Mouse (Mus musculus) T-cell, adult 2 months (primary cell): ENCODE data around the gene Erich4.

ENCODE experiments used
- DNase-seq: peaks from one replicate; pipeline ENCODE4 v3.0.0; 2022; ENCODE audit warnings: low spot score

Erich4 gene

DNA sequence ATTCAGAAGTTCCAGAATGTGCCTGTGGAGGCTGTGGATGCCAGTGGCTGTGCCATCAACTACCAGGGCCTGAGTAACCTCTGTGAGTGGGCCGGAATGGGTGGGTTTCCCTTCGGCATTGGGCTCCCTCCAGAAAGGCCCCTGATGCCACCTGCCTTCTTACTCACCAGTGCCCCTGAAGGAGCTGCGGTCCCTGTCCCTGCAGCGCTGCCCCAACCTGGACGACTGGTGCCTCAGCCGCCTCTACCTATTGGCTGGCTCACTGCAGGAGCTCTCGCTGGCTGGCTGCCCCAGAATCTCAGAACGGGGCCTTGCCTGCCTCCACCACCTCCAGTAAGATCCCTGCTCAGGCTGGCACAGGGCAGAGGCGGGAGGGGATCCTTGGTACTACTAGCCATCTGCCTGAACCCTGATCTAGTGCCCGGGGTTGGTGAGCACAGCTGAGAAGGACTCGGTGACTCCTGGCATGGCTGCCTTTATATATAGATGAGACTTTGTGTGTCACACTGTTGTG is 8.2 kb upstream of the Erich4 start:
- no peak for DNase-seq

DNA sequence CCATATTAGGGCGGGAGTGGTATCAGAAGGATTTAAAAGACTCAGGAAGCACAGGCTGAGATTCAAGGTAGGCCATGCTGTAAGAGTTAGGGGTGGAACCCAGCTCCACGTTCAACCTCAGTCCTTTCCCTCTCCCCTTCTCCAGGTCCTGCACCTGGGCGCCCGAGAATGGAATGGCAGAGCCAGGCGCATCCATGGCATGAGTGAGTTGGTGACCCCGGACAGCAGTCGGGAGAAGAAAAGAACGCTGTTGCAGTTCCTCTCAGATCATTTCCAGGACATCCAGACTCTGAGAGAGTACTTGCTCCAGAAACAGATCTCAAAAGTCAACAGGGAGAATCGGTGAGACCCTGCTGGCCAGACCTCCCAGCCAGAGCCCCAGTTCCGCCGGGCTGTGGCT is 5.1 kb upstream of the Erich4 start:
- DNase-seq = no peak

DNA sequence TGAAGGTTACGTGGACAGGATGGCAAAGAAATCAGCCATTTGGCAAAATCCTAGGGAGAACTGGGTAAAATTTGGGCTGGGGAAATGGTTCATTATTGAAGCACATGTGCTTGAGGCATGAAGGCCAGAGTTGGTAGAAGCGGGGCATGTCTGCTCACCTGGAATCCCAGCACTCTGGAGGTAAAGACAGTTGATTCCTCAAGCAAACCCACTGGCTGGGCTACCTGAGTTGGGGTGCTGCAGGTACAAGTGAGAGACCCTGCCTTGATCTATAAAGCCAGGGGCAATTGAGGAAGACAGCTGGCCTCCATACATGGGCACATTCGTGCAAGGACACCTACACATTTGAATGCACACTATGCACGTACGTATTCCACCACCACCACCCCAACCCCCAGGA is 4.4 kb upstream of the Erich4 start:
- DNase-seq = no peak

DNA sequence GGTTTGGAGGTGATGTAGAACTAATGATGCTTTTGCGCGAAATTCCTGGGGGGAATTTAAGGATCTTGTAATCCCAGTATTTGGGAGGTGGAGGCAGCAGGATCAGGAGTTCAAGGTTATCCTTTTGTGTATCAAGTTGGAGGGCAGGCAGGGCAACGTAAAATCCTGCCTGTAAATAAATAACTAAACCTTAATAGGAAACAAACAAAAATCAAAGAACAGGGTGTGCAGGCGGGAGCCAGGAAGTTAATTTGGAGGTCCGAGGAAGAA is 4.0 kb upstream of the Erich4 start:
- no peak for DNase-seq

DNA sequence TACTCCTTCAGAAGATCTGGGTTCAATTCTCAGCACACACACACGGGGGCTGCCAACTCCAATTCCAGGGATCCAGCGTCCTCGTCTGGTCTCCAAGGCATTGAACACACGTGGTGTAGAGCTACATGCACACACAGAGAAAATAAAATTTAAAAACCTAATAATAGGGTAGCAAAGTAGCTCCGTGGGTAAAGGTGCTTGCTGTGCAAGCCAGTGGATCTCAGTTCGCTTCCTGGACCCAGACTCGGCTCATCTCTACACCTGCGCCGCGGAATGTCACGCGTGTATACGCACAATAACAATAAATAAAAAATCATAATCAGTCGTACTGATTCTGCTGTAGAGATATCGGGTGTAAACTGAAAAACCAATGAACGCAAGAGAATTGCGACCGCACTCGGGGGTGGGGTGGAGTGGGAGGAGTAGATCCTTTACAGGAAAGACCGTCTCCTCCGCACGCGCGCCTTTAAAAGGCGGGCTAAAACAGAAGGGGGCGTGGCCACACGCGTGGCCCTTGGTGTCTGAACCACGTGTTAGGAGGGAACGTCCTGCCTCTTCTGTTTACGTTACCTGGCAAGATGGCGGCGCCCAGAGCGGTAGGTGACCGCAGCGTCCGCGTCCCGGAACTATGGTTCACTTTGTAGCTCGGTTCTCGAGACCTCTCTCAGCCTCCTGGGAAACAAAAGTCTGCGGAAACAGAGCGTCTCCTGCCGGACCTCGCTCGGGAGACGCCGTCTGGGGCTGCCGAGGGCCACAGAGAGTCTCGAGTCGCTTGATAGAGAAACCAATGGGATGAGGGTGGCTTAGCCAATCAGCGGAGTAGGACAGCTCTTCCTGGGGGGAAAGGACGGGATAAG is 3.4 kb upstream of the Erich4 start, which contains the start of gene Dmac2:
Gene Dmac2 (plus strand): TSS at position 550 of the 857 bp plus-strand sequence.
- DNase-seq = peak; percentile 95

DNA sequence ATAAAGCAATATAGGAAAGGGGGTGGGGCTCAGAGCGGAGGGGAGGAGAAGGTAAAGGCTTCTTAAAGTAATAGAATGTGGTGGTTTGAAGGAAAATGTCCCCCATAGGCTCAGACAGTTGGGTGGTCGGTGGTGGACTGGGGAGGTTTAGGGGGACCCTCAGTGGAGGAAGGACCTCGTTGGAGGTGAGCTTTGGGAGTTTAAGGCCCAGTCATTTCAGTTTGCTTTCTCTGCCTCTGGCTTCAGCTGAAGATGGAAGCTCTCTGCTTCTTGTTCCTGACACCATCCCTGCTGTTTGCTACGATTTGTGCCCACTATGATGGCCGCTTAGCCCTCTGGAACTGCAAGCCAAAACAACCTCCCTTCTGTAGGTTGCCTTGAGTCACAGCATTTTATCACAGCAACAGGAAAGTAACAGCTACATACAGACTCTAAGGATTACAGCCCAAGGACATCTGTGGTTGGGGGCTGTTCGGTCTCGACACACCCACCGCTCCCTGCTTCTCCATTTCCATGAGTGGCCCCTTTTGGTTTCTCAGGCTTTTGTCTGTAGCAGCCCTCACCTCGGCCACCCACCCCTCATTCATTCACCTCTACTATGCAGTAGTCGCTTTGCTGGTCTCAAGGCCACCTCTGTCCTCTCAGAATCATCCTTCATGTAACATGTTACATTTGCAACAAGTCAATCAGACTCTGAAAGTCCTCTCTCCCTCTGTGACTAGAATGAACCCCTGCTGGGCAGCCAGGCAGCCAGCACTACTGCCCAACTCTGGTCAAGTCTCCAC is 1.9 kb upstream of the Erich4 start:
- no peak for DNase-seq

DNA sequence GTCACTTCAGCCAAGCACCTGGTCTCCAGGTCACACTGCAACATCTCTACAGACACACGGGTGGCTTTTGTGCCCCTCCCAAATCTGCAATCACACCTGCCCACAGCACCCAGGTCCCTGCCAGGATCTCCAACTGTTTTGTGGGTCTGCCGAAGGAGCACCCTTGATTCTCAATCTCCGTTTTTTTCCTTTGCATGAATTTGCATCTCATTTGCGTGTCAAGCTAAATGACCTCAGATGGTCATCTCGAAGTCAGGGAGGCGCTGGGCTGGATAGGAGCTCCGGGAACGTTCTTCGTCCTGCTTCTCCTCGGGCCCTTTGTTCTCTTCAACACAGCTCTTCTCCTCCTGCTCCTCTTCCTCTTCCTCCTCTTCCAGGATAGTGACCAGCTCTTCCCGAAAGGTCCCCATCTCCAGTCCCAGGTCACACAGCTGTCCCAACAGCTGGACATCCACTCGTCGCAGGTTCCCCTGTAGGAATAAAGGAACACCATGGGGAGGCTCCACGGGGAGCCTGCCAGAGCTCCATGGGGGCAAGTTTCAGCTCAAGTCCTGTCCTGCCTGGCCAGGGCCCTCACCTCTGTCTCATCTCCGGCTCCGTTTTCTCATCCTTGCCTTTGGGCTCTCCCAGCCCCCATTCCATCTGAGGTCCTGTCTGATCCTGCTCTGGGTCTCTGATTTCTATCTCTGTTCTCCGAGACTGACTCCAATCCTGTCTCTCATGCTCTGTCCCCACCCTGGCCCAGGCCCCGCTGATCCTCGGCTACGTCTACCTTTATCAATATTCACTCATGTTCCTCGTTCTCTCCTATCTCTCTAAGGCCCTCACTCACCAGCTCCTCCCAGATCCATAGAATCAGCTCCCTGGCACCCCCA is 624 bp downstream of the Erich4 start:
- no peak for DNase-seq

DNA sequence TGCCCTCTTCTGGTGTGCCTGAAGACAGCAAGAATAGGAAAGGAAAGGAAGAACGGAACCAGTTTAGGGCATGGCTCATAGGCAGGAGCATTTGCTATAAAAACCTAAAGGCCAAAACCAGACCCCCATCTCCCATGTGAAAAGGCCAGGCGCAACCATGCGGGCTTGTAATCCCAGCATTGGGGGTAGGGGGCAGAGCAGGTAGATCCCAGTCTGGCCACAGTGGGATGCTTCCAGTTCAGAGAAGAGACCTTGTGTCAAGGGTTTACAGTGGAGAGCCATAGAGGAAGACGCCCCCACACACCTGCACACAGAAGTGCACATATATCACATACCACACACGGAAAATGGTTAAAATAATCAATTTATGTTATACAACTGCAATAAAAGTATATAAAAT is 1.6 kb downstream of the Erich4 start:
- no peak for DNase-seq

DNA sequence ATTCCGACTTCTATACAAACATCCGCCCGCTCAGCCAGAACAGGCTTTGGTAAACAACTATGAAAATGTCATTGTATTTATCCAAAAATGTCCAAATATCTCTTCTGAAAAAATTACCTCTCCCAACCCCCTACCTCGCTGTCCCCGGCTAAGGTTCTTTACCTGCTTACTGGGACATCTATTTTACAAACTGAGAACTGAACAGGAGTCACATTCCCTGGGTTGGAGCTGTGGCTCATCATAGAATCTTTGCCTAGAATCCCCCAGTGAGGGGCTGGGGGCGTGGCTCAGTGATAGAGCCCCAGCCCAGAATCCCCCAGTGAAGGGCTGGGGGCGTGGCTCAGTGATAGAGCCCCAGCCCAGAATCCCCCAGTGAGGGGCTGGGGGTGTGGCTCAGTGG is 4.2 kb downstream of the Erich4 start:
- DNase-seq = no peak

DNA sequence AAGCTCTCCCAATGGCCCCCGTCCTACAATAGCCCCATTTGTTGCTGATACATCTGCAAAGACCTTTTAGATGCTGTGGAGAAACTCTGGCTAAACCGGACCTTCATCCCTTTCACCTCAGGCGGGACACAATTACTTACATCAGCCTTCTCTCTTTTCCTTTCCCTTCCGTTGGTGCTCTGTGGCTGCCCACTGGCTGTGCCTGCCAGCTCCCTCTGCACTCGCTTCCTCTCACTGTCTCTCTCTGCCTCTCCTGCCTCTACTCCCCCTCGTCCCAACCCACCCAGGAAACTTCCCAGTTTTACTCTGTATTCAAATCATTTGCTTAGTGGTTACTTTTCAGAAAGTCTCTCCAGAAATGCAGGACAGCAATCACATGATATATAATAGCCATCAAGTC is 5.6 kb downstream of the Erich4 start:
- DNase-seq = no peak

DNA sequence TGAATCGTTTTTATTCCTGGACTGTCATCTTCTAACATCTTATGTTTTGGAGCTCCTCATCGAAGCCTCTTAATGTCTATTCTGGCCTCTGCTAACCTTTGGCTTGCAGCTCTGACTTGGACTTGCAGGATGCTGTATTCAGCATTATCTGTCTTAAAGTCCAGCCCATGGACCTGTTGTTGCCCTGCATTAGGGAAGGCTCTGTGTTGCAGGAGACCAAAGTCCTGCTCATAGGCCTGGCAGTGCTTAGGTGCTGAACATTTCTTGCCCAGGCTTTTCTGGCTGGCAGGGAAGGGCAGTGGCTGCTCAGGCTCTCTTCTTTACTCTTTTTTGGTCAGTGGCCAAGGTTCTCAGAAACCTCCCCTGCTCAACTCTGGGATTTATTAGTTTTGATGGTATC is 8.5 kb downstream of the Erich4 start:
- DNase-seq = no peak

DNA sequence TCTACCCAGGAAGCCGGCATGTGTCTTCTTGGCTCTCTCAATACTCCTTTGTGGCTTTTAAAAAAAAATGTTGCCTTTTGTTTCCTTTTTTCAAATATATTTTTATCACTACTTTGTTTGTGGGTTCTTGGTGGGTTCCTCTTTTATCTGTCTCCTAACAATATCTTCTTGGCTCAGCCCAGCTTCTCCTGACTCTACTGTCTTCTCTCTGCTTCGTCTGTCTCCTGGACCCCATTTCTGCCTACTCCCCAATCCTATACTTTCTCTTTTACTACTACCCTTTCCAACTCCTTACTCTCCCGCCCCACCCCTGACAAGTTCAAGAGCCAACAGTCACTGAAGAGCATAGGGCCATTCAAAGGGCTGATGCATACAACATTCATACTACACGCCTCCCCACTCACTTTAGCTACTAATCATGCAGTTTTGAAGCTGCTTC is 9.0 kb downstream of the Erich4 start:
- DNase-seq = no peak

DNA sequence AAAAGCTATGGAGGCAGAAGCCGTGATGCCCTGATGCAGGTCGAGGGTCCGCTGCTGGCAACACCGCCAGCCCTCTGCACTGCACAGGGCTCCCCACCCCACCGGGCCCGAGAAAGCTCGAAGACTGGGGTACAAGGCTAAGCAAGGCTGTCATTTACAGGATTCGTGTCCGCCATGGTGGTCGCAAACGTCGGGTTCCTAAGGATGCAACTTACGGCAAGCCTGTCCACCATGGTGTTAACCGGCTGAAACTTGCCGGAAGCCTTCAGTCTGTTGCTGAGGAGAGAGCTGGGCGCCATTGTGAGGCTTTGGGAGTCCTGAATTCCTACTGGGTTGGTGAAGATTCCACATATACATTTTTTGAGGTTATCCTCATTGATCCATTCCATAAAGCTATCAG is 14.3 kb downstream of the Erich4 start:
- DNase-seq = no peak

DNA sequence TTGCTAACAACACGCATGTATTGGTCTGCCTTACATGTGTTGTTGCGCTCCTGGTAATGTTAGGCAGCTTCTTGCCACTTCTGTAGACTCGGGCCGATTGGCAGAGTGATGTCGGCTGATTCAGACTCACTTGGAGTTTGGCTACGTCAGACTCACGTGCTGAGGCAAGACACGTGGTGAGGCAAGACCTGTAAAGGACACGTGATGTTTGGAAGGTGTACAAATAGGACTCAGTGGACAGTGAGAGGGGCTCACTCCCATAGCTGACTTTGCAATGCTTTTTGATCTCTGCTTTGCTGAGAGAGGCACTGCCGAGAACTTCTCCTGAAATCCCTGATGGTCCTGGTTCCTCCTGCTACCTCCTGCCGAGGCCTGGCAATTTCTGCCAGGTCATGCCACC is 15.0 kb downstream of the Erich4 start:
- no peak for DNase-seq

DNA sequence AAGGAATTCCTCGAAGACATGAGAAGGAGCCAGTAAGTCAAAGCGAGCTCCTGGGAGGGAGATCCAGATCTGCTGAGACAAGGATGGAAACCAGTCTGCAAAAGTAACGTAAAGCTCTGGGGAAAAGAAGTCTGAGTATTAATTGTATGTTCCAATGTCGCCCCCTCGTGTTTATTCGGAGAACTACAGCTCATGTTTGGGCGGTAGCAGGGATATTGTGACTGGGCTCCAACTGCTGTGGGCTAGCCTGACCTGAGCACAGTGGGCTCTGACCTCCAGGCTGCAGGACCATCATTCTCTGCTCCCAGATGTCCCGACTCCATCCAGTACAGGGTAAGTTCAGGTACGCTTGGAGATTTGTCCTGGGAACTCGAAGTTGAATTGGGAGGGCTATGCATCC is 16.0 kb downstream of the Erich4 start:
- DNase-seq = peak; percentile 66

DNA sequence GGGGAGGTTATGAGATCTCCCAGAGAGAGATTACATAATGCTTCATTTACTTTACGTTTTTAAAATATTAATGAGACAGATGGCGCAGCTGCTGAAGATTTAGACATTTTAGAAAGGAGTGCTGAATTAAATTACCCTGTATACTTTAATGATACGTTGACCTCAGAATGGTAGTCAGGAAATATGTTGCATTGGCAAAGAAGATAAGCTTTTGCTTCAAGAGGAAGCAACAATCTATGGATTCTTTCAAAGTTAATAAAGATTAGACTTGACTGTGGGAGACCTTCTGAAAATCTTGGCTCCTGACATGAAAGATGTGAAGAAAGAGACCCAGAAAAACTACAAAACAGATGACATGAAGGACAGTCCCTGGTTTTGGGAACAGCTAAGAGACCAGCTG is 21.8 kb downstream of the Erich4 start:
- no peak for DNase-seq

DNA sequence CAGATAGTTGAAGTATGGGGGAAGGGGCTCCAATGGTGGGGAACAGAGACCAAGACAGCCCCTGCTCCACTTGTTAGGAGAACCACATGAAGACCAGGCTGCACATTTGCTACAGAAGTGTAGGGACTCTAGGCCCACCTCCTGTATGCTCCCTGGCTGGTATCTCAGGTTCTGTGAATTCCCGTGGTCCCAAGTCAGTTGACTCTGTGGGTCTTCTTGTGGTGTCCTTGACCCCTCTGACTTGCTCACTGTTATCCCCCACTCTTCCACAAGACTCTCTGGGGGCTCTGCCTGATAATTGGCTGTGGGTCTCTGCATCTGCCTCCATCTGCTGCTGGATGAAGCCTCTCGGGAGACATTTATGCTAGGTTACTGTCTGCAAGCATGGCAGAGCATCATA is 24.5 kb downstream of the Erich4 start:
- no peak for DNase-seq

DNA sequence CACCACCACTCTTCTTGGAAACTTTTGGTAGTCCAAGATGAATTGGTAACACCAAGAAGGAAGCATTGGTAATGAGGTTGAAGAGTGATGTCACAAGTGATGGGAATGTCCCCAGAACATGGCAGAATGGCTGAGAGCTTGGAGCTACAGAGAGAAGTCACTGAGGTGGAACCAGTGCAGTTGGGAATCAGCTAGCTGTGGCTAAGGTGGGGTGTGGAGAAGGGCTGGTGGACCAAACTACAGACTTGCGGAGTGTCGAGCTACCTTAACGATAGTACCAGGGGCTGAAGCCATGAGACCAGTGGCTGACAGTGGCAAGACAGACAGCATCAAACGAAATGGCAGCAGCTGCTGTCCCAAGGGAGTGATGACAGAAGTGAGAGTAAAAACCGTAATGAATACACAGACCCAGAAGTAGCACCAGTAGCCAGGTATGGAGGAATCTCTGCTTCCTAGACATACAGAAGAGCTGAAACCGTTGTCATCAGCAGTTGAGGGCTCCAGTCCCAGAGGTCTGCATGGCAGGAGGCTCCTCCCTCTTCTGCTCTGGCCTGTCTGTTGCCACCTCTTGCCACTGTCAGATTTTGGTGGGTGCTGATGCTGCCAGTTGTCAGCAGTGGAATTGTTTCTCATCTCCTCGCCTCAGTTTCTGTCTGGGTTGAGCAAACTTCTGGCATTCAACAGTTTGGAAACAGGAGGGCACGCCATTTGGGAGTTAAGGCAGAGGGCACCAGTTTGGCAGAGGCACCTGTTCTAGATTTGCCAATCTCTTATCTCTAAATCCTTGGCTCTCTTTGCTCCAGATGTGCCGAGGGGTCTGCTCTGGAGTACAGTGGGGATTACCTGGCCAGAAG is 30.1 kb downstream of the Erich4 start:
- no peak for DNase-seq

DNA sequence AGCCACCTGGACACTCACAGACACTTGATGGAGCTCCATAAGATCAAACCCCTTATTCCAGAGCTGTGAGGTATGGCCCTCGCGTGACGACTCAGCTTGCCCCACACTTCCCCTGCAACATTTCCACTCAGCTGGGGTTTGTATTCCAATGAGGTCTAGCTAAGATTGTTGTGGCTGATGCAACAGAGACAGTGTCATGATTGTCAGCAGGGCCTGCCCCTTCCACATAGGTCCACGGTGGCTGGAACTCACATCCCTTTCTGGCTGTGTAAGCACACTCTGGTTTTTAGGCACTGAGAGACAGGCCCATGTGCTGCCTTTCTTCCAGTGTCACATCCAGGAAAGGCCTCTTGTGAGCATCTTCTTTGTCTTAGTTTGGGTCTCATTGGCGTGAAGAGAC is 31.0 kb downstream of the Erich4 start:
- no peak for DNase-seq

DNA sequence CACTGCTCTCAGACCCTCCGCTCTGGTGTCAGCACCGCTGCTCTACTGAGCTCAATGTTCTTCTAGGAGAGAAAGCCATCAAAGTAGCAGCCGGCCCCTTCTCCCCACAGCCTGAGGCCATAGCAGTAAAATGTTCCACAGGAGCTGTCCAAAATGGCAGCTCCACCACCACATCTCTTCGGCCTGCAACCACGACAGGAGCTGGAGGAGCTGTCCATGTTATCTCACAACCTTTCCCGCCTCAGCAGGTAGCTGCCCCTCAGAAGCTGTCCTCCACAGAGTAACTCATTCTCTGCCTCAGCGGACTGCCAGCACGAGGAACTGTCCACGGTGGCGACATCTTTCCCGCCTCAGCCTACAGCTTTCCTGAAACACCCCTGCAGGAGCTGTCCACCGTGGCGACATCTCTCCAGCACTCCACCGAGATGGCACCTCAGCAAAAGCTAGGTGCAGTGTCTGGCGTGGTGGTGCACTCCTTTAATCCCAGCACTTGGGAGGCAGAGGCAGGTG is 33.3 kb downstream of the Erich4 start:
- DNase-seq = no peak

DNA sequence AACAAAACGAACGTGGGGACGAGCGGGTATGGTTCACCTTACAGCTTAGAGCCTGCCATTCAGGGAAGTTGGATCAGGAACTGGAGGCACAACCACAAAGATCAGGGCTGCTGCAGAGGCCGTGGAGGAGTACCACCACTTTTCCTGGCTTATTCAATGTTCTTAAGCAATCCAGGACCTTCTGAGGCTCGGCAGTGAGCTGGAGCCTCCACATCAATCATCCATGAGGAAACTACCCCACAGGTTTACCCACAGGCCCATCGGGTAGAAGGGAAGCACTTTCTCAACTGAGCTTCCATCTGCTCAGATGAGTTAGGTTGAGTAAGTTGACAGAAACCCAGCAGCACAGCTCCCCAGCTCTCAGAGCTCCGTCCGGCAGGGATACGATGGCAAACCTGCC is 36.3 kb downstream of the Erich4 start:
- no peak for DNase-seq
